Mouse (Mus musculus): ENCODE measurements around the gene Rerg. TPM values are rescaled to one million over a fixed set of nuclear protein-coding genes. Genes with fewer than 3 reads are reported as not detected.

Rerg gene
- polyA plus RNA-seq, 1 experiment from 2014 or later: 6.9 TPM

- Histone ChIP-seq H3K9ac (replicated peaks) (no peak overlapping the region), H3K27me3 (ENCODE audit: insufficient read depth, low read length) (no peaks in the 10 kb centered on the region), H3K36me3 (replicated peaks; ENCODE audit: insufficient read depth, low read length) (no peaks in the 10 kb centered on the region), H3K4me3 (ENCODE audit: low read depth, low read length) (no peak overlapping the region), H3K4me2 (ENCODE audit: low read depth, low read length) (no peak overlapping the region), H3K4me1 (ENCODE audit: insufficient read depth) (peaks cover 3% of the 10 kb centered on the region; the same call in 1 of the 2 replicates), H3K27ac (ENCODE audit: low read depth) (no peak overlapping the region), H3K9me3 (ENCODE audit: low read length) (no peaks in the 10 kb centered on the region)
- no peak for ATAC-seq
- TF ChIP-seq EP300 (IDR thresholded peaks at IDR 0.05; ENCODE audit: low read depth): no peak
- no peak for TF ChIP-seq CTCF (IDR thresholded peaks at IDR 0.05; ENCODE audit: low read depth)
- WGBS (ENCODE audit: insufficient replicate concordance): 83% methylated on average over 8 of the region's 8 CpGs
- DNase-seq: no peak
These were observed 10.8 kb downstream of the Rerg start for GRCm38 (mm10) chr6:137159372-137159926.

GRCm38 (mm10) chr6:137156437-137157219 lies 13.7 kb downstream of the Rerg start:
- Histone ChIP-seq H3K4me1 (ENCODE audit: insufficient read depth) (peaks cover 3% of the 10 kb centered on the region; the same call in 1 of the 2 replicates), H3K36me3 (replicated peaks; ENCODE audit: insufficient read depth, low read length) (no peaks in the 10 kb centered on the region), H3K27ac (ENCODE audit: low read depth) (peak overlapping the region; percentile 5), H3K9me3 (ENCODE audit: low read length) (no peaks in the 10 kb centered on the region), H3K9ac (replicated peaks) (no peak overlapping the region), H3K4me3 (ENCODE audit: low read depth, low read length) (no peak overlapping the region), H3K27me3 (ENCODE audit: insufficient read depth, low read length) (no peaks in the 10 kb centered on the region), H3K4me2 (ENCODE audit: low read depth, low read length) (peak overlapping the region; percentile 26; the same call in 1 of the 2 replicates)
- DNase-seq (peak; percentile 56), ATAC-seq (peak; percentile 40)
- WGBS (ENCODE audit: insufficient replicate concordance): 23% methylated on average over 11 of the region's 11 CpGs
- TF ChIP-seq CTCF (IDR thresholded peaks at IDR 0.05; ENCODE audit: low read depth) (no peak), EP300 (IDR thresholded peaks at IDR 0.05; ENCODE audit: low read depth) (no peak)

GRCm38 (mm10) chr6:137155196-137156137 lies 14.8 kb downstream of the Rerg start:
- WGBS (ENCODE audit: insufficient replicate concordance): 73% methylated on average over 26 of the region's 26 CpGs
- H3K27me3 ChIP-seq (ENCODE audit: insufficient read depth, low read length): no peaks in the 10 kb centered on the region
- no peak for TF ChIP-seq CTCF (IDR thresholded peaks at IDR 0.05; ENCODE audit: low read depth)
- TF ChIP-seq EP300 (IDR thresholded peaks at IDR 0.05; ENCODE audit: low read depth): no peak

GRCm38 (mm10) chr6:137153021-137153420 lies 17.3 kb downstream of the Rerg start:
- Histone ChIP-seq H3K4me2 (ENCODE audit: low read depth, low read length) (no peak overlapping the region), H3K27ac (ENCODE audit: low read depth) (no peak overlapping the region), H3K27me3 (ENCODE audit: insufficient read depth, low read length) (no peaks in the 10 kb centered on the region), H3K9ac (replicated peaks) (no peak overlapping the region), H3K4me1 (ENCODE audit: insufficient read depth) (peaks cover 3% of the 10 kb centered on the region; the same call in 1 of the 2 replicates), H3K9me3 (ENCODE audit: low read length) (no peaks in the 10 kb centered on the region), H3K36me3 (replicated peaks; ENCODE audit: insufficient read depth, low read length) (no peaks in the 10 kb centered on the region), H3K4me3 (ENCODE audit: low read depth, low read length) (no peak overlapping the region)
- WGBS (ENCODE audit: insufficient replicate concordance): 82% methylated on average over 14 of the region's 14 CpGs
- no peak for ATAC-seq
- no peak for TF ChIP-seq EP300 (IDR thresholded peaks at IDR 0.05; ENCODE audit: low read depth)
- TF ChIP-seq CTCF (IDR thresholded peaks at IDR 0.05; ENCODE audit: low read depth): no peak
- DNase-seq: no peak

More at GRCm38 (mm10) chr6:137155196-137156137, 14.8 kb downstream of the Rerg start:
- Histone ChIP-seq H3K9me3 (ENCODE audit: low read length) (no peaks in the 10 kb centered on the region), H3K4me3 (ENCODE audit: low read depth, low read length) (no peak overlapping the region), H3K9ac (replicated peaks) (no peak overlapping the region), H3K4me2 (ENCODE audit: low read depth, low read length) (no peak overlapping the region), H3K27ac (ENCODE audit: low read depth) (no peak overlapping the region), H3K36me3 (replicated peaks; ENCODE audit: insufficient read depth, low read length) (no peaks in the 10 kb centered on the region), H3K4me1 (ENCODE audit: insufficient read depth) (peaks cover 3% of the 10 kb centered on the region; the same call in 1 of the 2 replicates)
- DNase-seq (no peak), ATAC-seq (no peak)

GRCm38 (mm10) chr6:137151015-137151414 lies 19.3 kb downstream of the Rerg start:
- Histone ChIP-seq H3K9me3 (ENCODE audit: low read length) (no peaks in the 10 kb centered on the region), H3K9ac (replicated peaks) (no peak overlapping the region), H3K4me2 (ENCODE audit: low read depth, low read length) (no peak overlapping the region), H3K27ac (ENCODE audit: low read depth) (no peak overlapping the region), H3K4me1 (ENCODE audit: insufficient read depth) (no peaks in the 10 kb centered on the region; the same call in 1 of the 2 replicates), H3K36me3 (replicated peaks; ENCODE audit: insufficient read depth, low read length) (no peaks in the 10 kb centered on the region), H3K27me3 (ENCODE audit: insufficient read depth, low read length) (no peaks in the 10 kb centered on the region), H3K4me3 (ENCODE audit: low read depth, low read length) (no peak overlapping the region)
- ATAC-seq (no peak), DNase-seq (no peak)
- 56% methylated on average over 2 of the region's 2 CpGs for WGBS (ENCODE audit: insufficient replicate concordance)
- no peak for TF ChIP-seq CTCF (IDR thresholded peaks at IDR 0.05; ENCODE audit: low read depth)
- TF ChIP-seq EP300 (IDR thresholded peaks at IDR 0.05; ENCODE audit: low read depth): no peak
